Mouse (Mus musculus): ENCODE data around the gene Mrps7. TPM values are rescaled to one million over a fixed set of nuclear protein-coding genes. Genes with fewer than 3 reads are reported as not detected.

The Mrps7 gene
- total and polyA plus RNA-seq, 3 experiments, result 106 to 199 (median 157) TPM

DNA sequence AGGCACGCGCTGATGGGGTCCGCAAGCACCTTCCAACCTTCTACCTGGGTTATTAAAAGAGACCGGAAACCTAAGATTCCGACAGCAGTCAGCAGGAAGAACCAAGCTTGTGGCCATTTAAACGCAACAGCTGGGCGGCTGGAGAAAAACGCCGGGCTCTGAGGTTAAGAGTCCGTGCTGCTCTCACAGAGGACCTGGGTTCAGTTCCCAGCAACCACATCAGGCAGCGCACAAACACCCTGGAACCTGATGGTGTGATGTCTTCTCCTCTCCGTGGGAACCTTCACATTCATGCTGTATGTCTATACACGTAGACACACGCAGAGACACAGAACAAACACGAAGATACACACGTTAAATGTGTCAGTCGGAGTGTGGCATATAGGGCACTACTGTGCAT, 48.0 kb upstream of the Mrps7 start:
- no peaks in the 10 kb centered on the region for H3K27me3 ChIP-seq (ENCODE audit: control insufficient read depth in 1 of 2, insufficient read depth in 2 of 2, low read length in 2 of 2)
- DNase-seq (ENCODE audit: low read depth, low spot score), result no peak
- H3K4me3 ChIP-seq (ENCODE audit: control insufficient read depth in 1 of 2, insufficient read depth in 1 of 2, low read depth in 2 of 2, low read length in 2 of 2), result no peak overlapping the region
- no peaks in the 10 kb centered on the region for H3K79me2 ChIP-seq (ENCODE audit: control insufficient read depth, insufficient read depth, low read length, poor library complexity)
- no peak for TF ChIP-seq GABPA (IDR thresholded peaks at IDR 0.05; ENCODE audit: low read depth, low read length)
- TF ChIP-seq MYB (IDR thresholded peaks at IDR 0.05; ENCODE audit: low read depth, low read length), result no peak
- TF ChIP-seq MXI1 (IDR thresholded peaks at IDR 0.05; ENCODE audit: low read depth, low read length), result no peak
- no peak for TF ChIP-seq ELF1 (IDR thresholded peaks at IDR 0.05; ENCODE audit: low read depth, low read length)
- no peak for TF ChIP-seq MAFK (IDR thresholded peaks at IDR 0.05; ENCODE audit: borderline replicate concordance, low read depth, low read length)
- TF ChIP-seq RCOR1 (IDR thresholded peaks at IDR 0.05; ENCODE audit: low read depth, low read length), result no peak
- TF ChIP-seq ZC3H11A (IDR thresholded peaks at IDR 0.05; ENCODE audit: low read depth, low read length), result no peak
- TF ChIP-seq UBTF (IDR thresholded peaks at IDR 0.05; ENCODE audit: borderline replicate concordance, insufficient read depth, low read depth, low read length), result no peak
- no peak for TF ChIP-seq POLR2A (IDR thresholded peaks at IDR 0.05; ENCODE audit: control insufficient read depth in 1 of 2, insufficient read depth in 1 of 2, low read depth in 1 of 2, low read length in 2 of 2, poor library complexity in 1 of 2)
- TF ChIP-seq MAX (IDR thresholded peaks at IDR 0.05; ENCODE audit: low read length), result no peak
- no peak for TF ChIP-seq MAZ (IDR thresholded peaks at IDR 0.05; ENCODE audit: low read depth, low read length)
- no peak for TF ChIP-seq POLR2AphosphoS5 (IDR thresholded peaks at IDR 0.05; ENCODE audit: borderline replicate concordance, low read depth, low read length)
- no peak for TF ChIP-seq GATA1 (IDR thresholded peaks at IDR 0.05; ENCODE audit: low read depth, low read length)
- H3K27ac ChIP-seq (ENCODE audit: control insufficient read depth, low read depth, low read length), result no peak overlapping the region
- H3K36me3 ChIP-seq (ENCODE audit: control insufficient read depth in 1 of 2, insufficient read depth in 2 of 2, low read length in 2 of 2), result no peaks in the 10 kb centered on the region
- H3K4me1 ChIP-seq (ENCODE audit: control insufficient read depth in 1 of 2, insufficient read depth in 2 of 2, low read length in 2 of 2), result no peaks in the 10 kb centered on the region
- no peaks in the 10 kb centered on the region for H3K9me3 ChIP-seq (replicated peaks; ENCODE audit: insufficient read depth, low read length)
- no peak overlapping the region for H3K9ac ChIP-seq (ENCODE audit: control insufficient read depth, low read depth, low read length, poor library complexity, severe bottlenecking)

DNA sequence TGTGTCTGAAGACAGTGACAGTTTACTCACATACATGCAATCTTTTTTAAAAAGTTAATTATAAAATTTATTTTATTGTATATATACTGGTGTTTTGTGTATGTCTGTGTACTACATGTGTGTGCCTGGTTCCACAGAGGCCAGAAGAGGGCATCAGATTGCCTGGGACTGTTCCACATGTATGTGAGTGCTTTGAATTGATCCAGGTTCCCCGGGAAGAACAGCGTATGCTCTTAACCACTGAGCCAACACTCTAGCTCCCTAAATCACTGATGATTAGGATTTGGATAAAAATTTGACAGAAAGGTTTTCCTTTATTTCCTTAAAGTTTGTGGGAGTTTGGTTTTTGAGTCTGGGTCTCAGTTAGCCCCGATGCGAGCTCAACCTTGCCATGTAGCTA, 40.3 kb upstream of the Mrps7 start:
- peaks cover 14 to 16% of the 10 kb centered on the region in 2 experiments for H3K36me3 ChIP-seq (ENCODE audit: control insufficient read depth in 1 of 2, insufficient read depth in 2 of 2, low read length in 2 of 2)
- peak overlapping the region; percentile 45 to 54 for H3K4me3 ChIP-seq (ENCODE audit: control insufficient read depth in 1 of 2, insufficient read depth in 1 of 2, low read depth in 2 of 2, low read length in 2 of 2)
- H3K27ac ChIP-seq (ENCODE audit: control insufficient read depth, low read depth, low read length), result peak overlapping the region; percentile 80
- H3K9me3 ChIP-seq (replicated peaks; ENCODE audit: insufficient read depth, low read length), result no peaks in the 10 kb centered on the region
- peaks cover 24% of the 10 kb centered on the region for H3K79me2 ChIP-seq (ENCODE audit: control insufficient read depth, insufficient read depth, low read length, poor library complexity)
- peak overlapping the region; percentile 70 for H3K9ac ChIP-seq (ENCODE audit: control insufficient read depth, low read depth, low read length, poor library complexity, severe bottlenecking)
- H3K27me3 ChIP-seq (ENCODE audit: control insufficient read depth in 1 of 2, insufficient read depth in 2 of 2, low read length in 2 of 2), result no peaks in the 10 kb centered on the region
- DNase-seq (ENCODE audit: low read depth, low spot score), result peak; percentile 80
- H3K4me1 ChIP-seq (ENCODE audit: control insufficient read depth in 1 of 2, insufficient read depth in 2 of 2, low read length in 2 of 2), result peaks cover 0 to 12% of the 10 kb centered on the region in 2 experiments; a peak in 2 of 4 replicates
- TF ChIP-seq NRF1 (IDR thresholded peaks at IDR 0.05; ENCODE audit: insufficient read depth, low read depth, low read length, poor library complexity, severe bottlenecking) (no peak), UBTF (IDR thresholded peaks at IDR 0.05; ENCODE audit: borderline replicate concordance, insufficient read depth, low read depth, low read length) (no peak), E2F4 (IDR thresholded peaks at IDR 0.05; ENCODE audit: borderline replicate concordance, low read depth, low read length) (no peak), MYC (IDR thresholded peaks at IDR 0.05; ENCODE audit: low read depth, low read length) (peak; percentile 86), POLR2AphosphoS2 (IDR thresholded peaks at IDR 0.05; ENCODE audit: low read length) (no peak), HCFC1 (IDR thresholded peaks at IDR 0.05; ENCODE audit: low read depth, low read length) (no peak), CHD1 (IDR thresholded peaks at IDR 0.05; ENCODE audit: low read depth, low read length) (peak; percentile 88; the same call in 1 of the 2 replicates), CTCF (IDR thresholded peaks at IDR 0.05 in 2 of 3, conservative IDR thresholded peaks at IDR 0.05 in 1 of 3; ENCODE audit: control insufficient read depth in 1 of 3, insufficient read depth in 1 of 3, low read depth in 2 of 3, low read length in 3 of 3, poor library complexity in 1 of 3, severe bottlenecking in 1 of 3) (peak; percentile 31 to 61 (median 59)), SIN3A (IDR thresholded peaks at IDR 0.05; ENCODE audit: low read length) (0 out of 2 replicates have a peak, but pooled peaks have one; percentile 2), MAX (IDR thresholded peaks at IDR 0.05; ENCODE audit: low read length) (no peak), ETS1 (IDR thresholded peaks at IDR 0.05; ENCODE audit: low read depth, low read length) (0 out of 2 replicates have a peak, but pooled peaks have one; percentile 22), ZC3H11A (IDR thresholded peaks at IDR 0.05; ENCODE audit: low read depth, low read length) (0 out of 2 replicates have a peak, but pooled peaks have one; percentile 11), EP300 (IDR thresholded peaks at IDR 0.05; ENCODE audit: low read depth in 1 of 2, low read length in 2 of 2) (no peak), BHLHE40 (IDR thresholded peaks at IDR 0.05; ENCODE audit: borderline replicate concordance, low read depth, low read length) (no peak), ZNF384 (IDR thresholded peaks at IDR 0.05; ENCODE audit: low read depth, low read length) (no peak), RCOR1 (IDR thresholded peaks at IDR 0.05; ENCODE audit: low read depth, low read length) (no peak), GABPA (IDR thresholded peaks at IDR 0.05; ENCODE audit: low read depth, low read length) (no peak), ZMIZ1 (IDR thresholded peaks at IDR 0.05; ENCODE audit: low read depth, low read length) (0 out of 2 replicates have a peak, but pooled peaks have one; percentile 30), RAD21 (IDR thresholded peaks at IDR 0.05; ENCODE audit: low read depth, low read length) (no peak; the same call in none of the 2 replicates), POLR2AphosphoS5 (IDR thresholded peaks at IDR 0.05; ENCODE audit: borderline replicate concordance, low read depth, low read length) (no peak), KAT2A (conservative IDR thresholded peaks at IDR 0.05; ENCODE audit: low read depth, low read length) (no peak), USF1 (IDR thresholded peaks at IDR 0.05; ENCODE audit: low read depth, low read length) (no peak), USF2 (IDR thresholded peaks at IDR 0.05; ENCODE audit: borderline replicate concordance in 1 of 2, insufficient read depth in 1 of 2, low read depth in 1 of 2, low read length in 2 of 2) (no peak)

Measured in MEL (cell line).